18 mouse cellular contexts compared by ENCODE assay signal in the genomic region with DNA sequence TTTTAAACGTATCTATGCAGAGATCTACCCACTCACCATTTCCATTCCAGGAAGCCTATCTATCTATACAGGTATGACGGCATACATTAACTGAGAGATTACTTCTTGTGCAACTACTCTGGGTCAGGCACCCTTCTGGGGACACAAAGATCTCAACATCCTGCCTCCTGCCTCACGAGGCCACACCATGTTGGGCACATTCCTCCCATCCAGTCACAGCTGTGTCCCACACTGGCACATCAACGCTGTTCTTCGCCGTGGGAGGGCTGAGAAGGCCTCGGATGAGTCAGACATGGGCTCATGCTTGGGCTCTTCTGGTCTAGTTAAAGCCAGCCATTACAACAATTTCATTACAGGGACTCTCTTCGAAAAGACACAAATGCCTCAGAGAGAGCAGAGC. TPM values are rescaled to one million over a fixed set of nuclear protein-coding genes. Genes with fewer than 3 reads are reported as not detected.
DNase-seq lines count a peak whose midpoint lies in the region; ATAC-seq lines count a peak whose summit lies in the region.
"Had no signal": no experiment of that assay in that cellular context is flagged by ENCODE, and none has a peak within 500 bp of the region (broad histone marks: within the 10 kb centered on the region; RNA-seq: fewer than 3 reads in every experiment).

No protein-coding gene starts in this region.

- peaks cover 31% of the 10 kb centered on the region for H3K4me1 ChIP-seq in heart, embryonic 10.5 days
- peaks cover 14% of the 10 kb centered on the region for H3K4me1 ChIP-seq in megakaryocyte, embryonic 14.5 days
- H3K4me1 ChIP-seq in forebrain, embryonic 12.5 days = no peaks in the 10 kb centered on the region
- H3K4me1 ChIP-seq: neural tube, embryonic 12.5 days had no signal

- no peaks in the 10 kb centered on the region for H3K9me3 ChIP-seq in heart, embryonic 10.5 days
- H3K9me3 ChIP-seq in megakaryocyte, embryonic 14.5 days = peaks cover 13% of the 10 kb centered on the region; the same call in 1 of the 2 replicates
- H3K9me3 ChIP-seq in forebrain, embryonic 12.5 days = no peaks in the 10 kb centered on the region
- H3K9me3 ChIP-seq: neural tube, embryonic 12.5 days had no signal

- H3K36me3 ChIP-seq in heart, embryonic 10.5 days = peaks cover 8% of the 10 kb centered on the region; the same call in 1 of the 2 replicates
- no peaks in the 10 kb centered on the region for H3K36me3 ChIP-seq in megakaryocyte, embryonic 14.5 days (replicated peaks; ENCODE audit: low read length)
- H3K36me3 ChIP-seq in forebrain, embryonic 12.5 days (replicated peaks) = no peaks in the 10 kb centered on the region
- H3K36me3 ChIP-seq: neural tube, embryonic 12.5 days had no signal

- no peak overlapping the region for H3K9ac ChIP-seq in forebrain, embryonic 12.5 days
- H3K9ac ChIP-seq: neural tube, embryonic 12.5 days had no signal

- 73% methylated on average over 8 of the region's 8 CpGs for WGBS in heart, embryonic 10.5 days
- 86% methylated on average over 8 of the region's 8 CpGs for WGBS in forebrain, embryonic 12.5 days

- H3K27me3 ChIP-seq in heart, embryonic 10.5 days (ENCODE audit: insufficient read depth, poor library complexity, severe bottlenecking) = no peaks in the 10 kb centered on the region
- H3K27me3 ChIP-seq in megakaryocyte, embryonic 14.5 days (replicated peaks) = peaks cover 48% of the 10 kb centered on the region
- no peaks in the 10 kb centered on the region for H3K27me3 ChIP-seq in forebrain, embryonic 12.5 days
- H3K27me3 ChIP-seq: neural tube, embryonic 12.5 days had no signal

- intact Hi-C loops in left cerebral cortex, postnatal 36 days (cut with DNase I) = no loop called here

- ATAC-seq in megakaryocyte, adult 5-6 weeks (ENCODE audit: poor library complexity, severe bottlenecking) = no peak
- ATAC-seq in forebrain, embryonic 12.5 days (ENCODE audit: low FRiP score) = no peak
- ATAC-seq: hindbrain, embryonic 16.5 days had no signal

- H3K4me2 ChIP-seq in forebrain, embryonic 12.5 days = no peak overlapping the region
- H3K4me2 ChIP-seq: midbrain, embryonic 11.5 days; neural tube, embryonic 12.5 days had no signal

- H3K4me3 ChIP-seq in heart, embryonic 10.5 days = no peak overlapping the region
- peak overlapping the region; percentile 29 for H3K4me3 ChIP-seq in megakaryocyte, embryonic 14.5 days (replicated peaks)
- H3K4me3 ChIP-seq in forebrain, embryonic 12.5 days (replicated peaks) = no peak overlapping the region
- H3K4me3 ChIP-seq: erythroblast, embryonic 14.5 days; neural tube, embryonic 12.5 days had no signal

- H3K27ac ChIP-seq in heart, embryonic 10.5 days = peak overlapping the region; percentile 23
- no peak overlapping the region for H3K27ac ChIP-seq in forebrain, embryonic 12.5 days
- H3K27ac ChIP-seq: neural tube, embryonic 12.5 days; stomach, postnatal 0 days had no signal

- DNase-seq in heart, embryonic 10.5 days (ENCODE audit: low spot score) = no peak
- no peak for DNase-seq in heart, adult 8-10 months (ENCODE audit: low spot score)
- peak; percentile 14 for DNase-seq in MN1 (ENCODE audit: low spot score)
- peak; percentile 47 to 55 for DNase-seq in left cerebral cortex, postnatal 36 days (ENCODE audit: low spot score in 2 of 2)
- DNase-seq in urinary bladder, postnatal 25 days (ENCODE audit: low spot score) = no peak
- DNase-seq: cerebellum, adult 8-10 months; heart, adult 18-20 months; thymus, postnatal 4 days had no signal

RNA-seq across cellular contexts. Expression of a gene that starts 8.9 kb away (rescaled TPM):
- polyA plus RNA-seq in heart, embryonic 10.5 days (2016; fragmentation: Nextera tagmentation; extraction: Ambion mirVana) = 152 and 312 TPM in 2 replicates
- total RNA-seq in heart, adult 8-10 months (2022) = 100 to 1,000 TPM; 485 to 583 (median 548) TPM
- 1.7 TPM in 1 of 2 replicates, not detected in the other for polyA plus RNA-seq in megakaryocyte, embryonic 14.5 days (2012; ENCODE audit: insufficient read depth, low replicate concordance)
- 0.11 and 0.27 TPM in 2 replicates for total RNA-seq in megakaryocyte, adult 5-6 weeks (2015)
- 0.33 TPM in 1 of 2 replicates, not detected in the other for total RNA-seq in megakaryocyte, adult 5-6 weeks (2017)
- 1 to 10 TPM; 2.8 to 4.0 TPM for total RNA-seq in left cerebral cortex, postnatal 36 days (2021)
- polyA plus RNA-seq in forebrain, embryonic 12.5 days (2016; fragmentation: Nextera tagmentation; extraction: Ambion mirVana) = 0.56 and 0.65 TPM in 2 replicates

RNA-seq across cellular contexts. Expression of a gene that starts 36.2 kb away (rescaled TPM):
- not detected in 2 replicates for polyA plus RNA-seq in heart, embryonic 10.5 days (2016; fragmentation: Nextera tagmentation; extraction: Ambion mirVana)
- total RNA-seq in heart, adult 8-10 months (2022) = not detected
- polyA plus RNA-seq in megakaryocyte, embryonic 14.5 days (2012; ENCODE audit: insufficient read depth, low replicate concordance) = not detected in 2 replicates
- not detected in 2 replicates for total RNA-seq in megakaryocyte, adult 5-6 weeks (2015)
- total RNA-seq in megakaryocyte, adult 5-6 weeks (2017) = not detected in 2 replicates
- total RNA-seq in left cerebral cortex, postnatal 36 days (2021) = 1 to 10 TPM; 1.6 to 2.5 TPM
- polyA plus RNA-seq in forebrain, embryonic 12.5 days (2016; fragmentation: Nextera tagmentation; extraction: Ambion mirVana) = 14.1 and 17.4 TPM in 2 replicates
- total RNA-seq: heart, adult 18-20 months had no signal
- polyA plus RNA-seq: erythroblast, embryonic 14.5 days; kidney, embryonic 16.5 days; lung, embryonic 16.5 days; stomach, postnatal 0 days had no signal

RNA-seq across cellular contexts. Expression of a gene that starts 41.5 kb away (rescaled TPM):
- polyA plus RNA-seq in heart, embryonic 10.5 days (2016; fragmentation: Nextera tagmentation; extraction: Ambion mirVana) = 22.5 and 26.0 TPM in 2 replicates
- total RNA-seq in heart, adult 8-10 months (2022) = 1 to 10 TPM; 2.5 to 4.2 (median 3.5) TPM
- 0.66 and 0.79 TPM in 2 replicates for polyA plus RNA-seq in megakaryocyte, embryonic 14.5 days (2012; ENCODE audit: insufficient read depth, low replicate concordance)
- 1.1 and 1.4 TPM in 2 replicates for total RNA-seq in megakaryocyte, adult 5-6 weeks (2015)
- 0.77 and 1.1 TPM in 2 replicates for total RNA-seq in megakaryocyte, adult 5-6 weeks (2017)
- total RNA-seq in left cerebral cortex, postnatal 36 days (2021) = 10 to 100 TPM; 31.1 to 38.6 TPM
- 13.7 and 15.1 TPM in 2 replicates for polyA plus RNA-seq in forebrain, embryonic 12.5 days (2016; fragmentation: Nextera tagmentation; extraction: Ambion mirVana)

Comparison
In these comparisons a context has a peak if more than half of its experiments do, and no peak if none do; other contexts are left out.
1. DNase-seq: peak in MN1 (single experiment) and left cerebral cortex, postnatal 36 days (2 of 2); none in heart, embryonic 10.5 days (single experiment), heart, adult 8-10 months (single experiment) and urinary bladder, postnatal 25 days (single experiment).
2. RNA of a gene that starts 8.9 kb away (total RNA-seq): 485 to 583 TPM in heart, adult 8-10 months; 2.8 to 4.0 TPM in left cerebral cortex, postnatal 36 days and 0.11 to 0.33 TPM in megakaryocyte, adult 5-6 weeks; every median in the first group is over 10 times any median in the second.
3. RNA of a gene that starts 41.5 kb away (total RNA-seq): 31.1 to 38.6 TPM in left cerebral cortex, postnatal 36 days; 2.5 to 4.2 TPM in heart, adult 8-10 months and 0.77 to 1.4 TPM in megakaryocyte, adult 5-6 weeks; every median in the first group is over 4 times any median in the second.